Mouse (Mus musculus): Measurements from ENCODE around the gene Cnpy1. TPM values are rescaled to one million over a fixed set of nuclear protein-coding genes. Genes with fewer than 3 reads are reported as not detected.

Gene Cnpy1
- polyA plus RNA-seq, 1 experiment, result not detected

- Histone ChIP-seq H3K4me3 (replicated peaks; ENCODE audit: control insufficient read depth, low read depth, low read length) (no peak overlapping the region), H3K4me1 (ENCODE audit: control insufficient read depth, insufficient read depth, low read length) (no peaks in the 10 kb centered on the region), H3K27ac (ENCODE audit: control insufficient read depth, insufficient read depth, low read depth, low read length, poor library complexity) (no peak overlapping the region)
- WGBS, result under 1% methylated on average over 10 of the region's 10 CpGs
- TF ChIP-seq CTCF (IDR thresholded peaks at IDR 0.05; ENCODE audit: control insufficient read depth, insufficient read depth, low read length) (no peak), POLR2A (IDR thresholded peaks at IDR 0.05; ENCODE audit: borderline replicate concordance, control insufficient read depth, low read depth, low read length) (no peak)
Observed at GRCm38 (mm10) chr5:28175570-28175919, 70.1 kb downstream of the Cnpy1 start.

GRCm38 (mm10) chr5:28174876-28175569 lies 70.6 kb downstream of the Cnpy1 start:
- TF ChIP-seq POLR2A (IDR thresholded peaks at IDR 0.05; ENCODE audit: borderline replicate concordance, control insufficient read depth, low read depth, low read length) (no peak), CTCF (IDR thresholded peaks at IDR 0.05; ENCODE audit: control insufficient read depth, insufficient read depth, low read length) (no peak)
- 8% methylated on average over 24 of the region's 24 CpGs for WGBS
- H3K4me3 ChIP-seq (replicated peaks; ENCODE audit: control insufficient read depth, low read depth, low read length), result no peak overlapping the region
- H3K4me1 ChIP-seq (ENCODE audit: control insufficient read depth, insufficient read depth, low read length), result no peaks in the 10 kb centered on the region
- no peak overlapping the region for H3K27ac ChIP-seq (ENCODE audit: control insufficient read depth, insufficient read depth, low read depth, low read length, poor library complexity)

GRCm38 (mm10) chr5:28174086-28174485 lies 71.5 kb downstream of the Cnpy1 start:
- WGBS, result 4% methylated on average over 9 of the region's 9 CpGs
- TF ChIP-seq CTCF (IDR thresholded peaks at IDR 0.05; ENCODE audit: control insufficient read depth, insufficient read depth, low read length), result no peak
- TF ChIP-seq POLR2A (IDR thresholded peaks at IDR 0.05; ENCODE audit: borderline replicate concordance, control insufficient read depth, low read depth, low read length), result no peak
- no peak overlapping the region for H3K4me3 ChIP-seq (replicated peaks; ENCODE audit: control insufficient read depth, low read depth, low read length)
- no peaks in the 10 kb centered on the region for H3K4me1 ChIP-seq (ENCODE audit: control insufficient read depth, insufficient read depth, low read length)
- H3K27ac ChIP-seq (ENCODE audit: control insufficient read depth, insufficient read depth, low read depth, low read length, poor library complexity), result no peak overlapping the region

- no peak overlapping the region for H3K4me3 ChIP-seq (replicated peaks; ENCODE audit: control insufficient read depth, low read depth, low read length)
- H3K27ac ChIP-seq (ENCODE audit: control insufficient read depth, insufficient read depth, low read depth, low read length, poor library complexity), result no peak overlapping the region
- H3K4me1 ChIP-seq (ENCODE audit: control insufficient read depth, insufficient read depth, low read length), result no peaks in the 10 kb centered on the region
- 24% methylated on average over 1 of the region's 1 CpGs for WGBS
- TF ChIP-seq CTCF (IDR thresholded peaks at IDR 0.05; ENCODE audit: control insufficient read depth, insufficient read depth, low read length) (no peak), POLR2A (IDR thresholded peaks at IDR 0.05; ENCODE audit: borderline replicate concordance, control insufficient read depth, low read depth, low read length) (no peak)
Observed at GRCm38 (mm10) chr5:28173674-28174073, 71.9 kb downstream of the Cnpy1 start.

GRCm38 (mm10) chr5:28172921-28173670 lies 72.5 kb downstream of the Cnpy1 start:
- TF ChIP-seq POLR2A (IDR thresholded peaks at IDR 0.05; ENCODE audit: borderline replicate concordance, control insufficient read depth, low read depth, low read length) (no peak), CTCF (IDR thresholded peaks at IDR 0.05; ENCODE audit: control insufficient read depth, insufficient read depth, low read length) (no peak)
- H3K27ac ChIP-seq (ENCODE audit: control insufficient read depth, insufficient read depth, low read depth, low read length, poor library complexity), result no peak overlapping the region
- no peak overlapping the region for H3K4me3 ChIP-seq (replicated peaks; ENCODE audit: control insufficient read depth, low read depth, low read length)
- 16% methylated on average over 4 of the region's 4 CpGs for WGBS
- no peaks in the 10 kb centered on the region; the same call in none of the 2 replicates for H3K4me1 ChIP-seq (ENCODE audit: control insufficient read depth, insufficient read depth, low read length)

- no peak overlapping the region for H3K27ac ChIP-seq (ENCODE audit: control insufficient read depth, insufficient read depth, low read depth, low read length, poor library complexity)
- H3K4me1 ChIP-seq (ENCODE audit: control insufficient read depth, insufficient read depth, low read length), result no peaks in the 10 kb centered on the region; the same call in none of the 2 replicates
- H3K4me3 ChIP-seq (replicated peaks; ENCODE audit: control insufficient read depth, low read depth, low read length), result no peak overlapping the region
- WGBS, result 10% methylated on average over 8 of the region's 8 CpGs
- TF ChIP-seq POLR2A (IDR thresholded peaks at IDR 0.05; ENCODE audit: borderline replicate concordance, control insufficient read depth, low read depth, low read length) (no peak), CTCF (IDR thresholded peaks at IDR 0.05; ENCODE audit: control insufficient read depth, insufficient read depth, low read length) (no peak)
Observed at GRCm38 (mm10) chr5:28172261-28172920, 73.2 kb downstream of the Cnpy1 start.

GRCm38 (mm10) chr5:28171667-28172066 lies 73.9 kb downstream of the Cnpy1 start:
- no peaks in the 10 kb centered on the region; the same call in none of the 2 replicates for H3K4me1 ChIP-seq (ENCODE audit: control insufficient read depth, insufficient read depth, low read length)
- no peak overlapping the region for H3K4me3 ChIP-seq (replicated peaks; ENCODE audit: control insufficient read depth, low read depth, low read length)
- WGBS, result 8% methylated on average over 5 of the region's 5 CpGs
- TF ChIP-seq CTCF (IDR thresholded peaks at IDR 0.05; ENCODE audit: control insufficient read depth, insufficient read depth, low read length) (no peak), POLR2A (IDR thresholded peaks at IDR 0.05; ENCODE audit: borderline replicate concordance, control insufficient read depth, low read depth, low read length) (no peak)
- no peak overlapping the region for H3K27ac ChIP-seq (ENCODE audit: control insufficient read depth, insufficient read depth, low read depth, low read length, poor library complexity)

GRCm38 (mm10) chr5:28170892-28171291 lies 74.7 kb downstream of the Cnpy1 start:
- WGBS, result 11% methylated on average over 19 of the region's 19 CpGs
- H3K4me1 ChIP-seq (ENCODE audit: control insufficient read depth, insufficient read depth, low read length), result no peaks in the 10 kb centered on the region; the same call in none of the 2 replicates
- TF ChIP-seq CTCF (IDR thresholded peaks at IDR 0.05; ENCODE audit: control insufficient read depth, insufficient read depth, low read length) (no peak), POLR2A (IDR thresholded peaks at IDR 0.05; ENCODE audit: borderline replicate concordance, control insufficient read depth, low read depth, low read length) (no peak)

More at GRCm38 (mm10) chr5:28170892-28171291, 74.7 kb downstream of the Cnpy1 start:
- Histone ChIP-seq H3K27ac (ENCODE audit: control insufficient read depth, insufficient read depth, low read depth, low read length, poor library complexity) (no peak overlapping the region), H3K4me3 (replicated peaks; ENCODE audit: control insufficient read depth, low read depth, low read length) (no peak overlapping the region)

Data from bone marrow, adult 2 months (tissue).